Mouse (Mus musculus): ENCODE results near the gene Oas1h. TPM values are rescaled to one million over a fixed set of nuclear protein-coding genes. Genes with fewer than 3 reads are reported as not detected.
A peak's percentile ranks its signal among the peaks of the same experiment; 100 is the strongest.
"Not testable (repeated sequence)": the region's sequence is repeated elsewhere in the genome, so short reads cannot be mapped to it uniquely, and the experiment has no call there.

Oas1h gene
- polyA plus RNA-seq, 1 experiment from 2014 or later: not detected

DNA sequence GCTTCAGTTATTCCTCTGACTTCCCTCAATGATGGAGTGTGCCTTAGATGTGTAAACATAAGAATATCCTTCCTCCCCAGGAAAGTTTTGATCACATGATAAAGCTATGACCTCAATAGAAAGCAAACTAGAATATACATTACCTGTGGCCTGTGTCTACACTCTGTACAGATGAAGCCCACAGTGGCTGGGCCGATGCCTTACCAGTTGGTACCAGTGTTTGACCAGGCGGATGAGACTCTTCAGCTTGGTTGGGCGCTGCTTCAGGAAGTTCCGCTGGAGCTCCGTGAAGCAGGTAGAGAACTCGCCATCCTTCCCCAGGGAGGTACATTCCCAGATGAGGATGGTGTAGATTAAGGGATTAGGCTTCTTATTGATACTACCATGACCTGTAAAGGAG lies 20.5 kb downstream of the Oas1h start:
- H3K27me3 ChIP-seq (ENCODE audit: insufficient read depth, low read length); H3K4me1 ChIP-seq (ENCODE audit: insufficient read depth); H3K9me3 ChIP-seq (ENCODE audit: low read length); H3K27ac ChIP-seq (ENCODE audit: low read depth); H3K4me3 ChIP-seq (ENCODE audit: low read depth, low read length); H3K36me3 ChIP-seq (replicated peaks; ENCODE audit: insufficient read depth, low read length); ATAC-seq; H3K9ac ChIP-seq (replicated peaks); DNase-seq; H3K4me2 ChIP-seq (ENCODE audit: low read depth, low read length): not testable (repeated sequence)
- WGBS (ENCODE audit: insufficient replicate concordance): 83% methylated on average over 6 of the region's 6 CpGs

DNA sequence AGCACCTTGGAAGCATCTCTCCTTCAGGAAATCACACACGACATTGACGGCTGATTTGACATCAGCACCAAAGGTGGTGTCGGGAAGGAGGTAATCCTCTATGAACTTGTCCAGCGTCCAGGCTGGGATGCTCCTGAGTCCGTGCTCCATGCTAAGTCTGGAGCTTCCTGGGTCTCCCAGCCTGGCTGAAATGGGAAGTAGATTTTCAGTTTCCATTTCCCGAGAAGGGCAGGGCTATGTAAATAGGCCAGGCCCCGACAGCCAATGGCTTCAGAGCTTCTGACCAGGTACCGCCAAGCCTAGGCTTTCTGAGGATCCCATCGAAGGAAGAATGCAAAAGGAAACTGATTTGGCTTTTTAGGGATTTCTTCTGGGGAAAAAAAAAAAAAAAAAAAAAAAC lies 26.2 kb downstream of the Oas1h start, which contains the start of gene Oas1g:
Oas1g (minus strand) TSS at position 201 of the 400 bp plus-strand sequence.
- not testable (repeated sequence) for H3K27ac ChIP-seq (ENCODE audit: low read depth); H3K27me3 ChIP-seq (ENCODE audit: insufficient read depth, low read length); DNase-seq; ATAC-seq; H3K36me3 ChIP-seq (replicated peaks; ENCODE audit: insufficient read depth, low read length); H3K9me3 ChIP-seq (ENCODE audit: low read length); H3K4me1 ChIP-seq (ENCODE audit: insufficient read depth); H3K9ac ChIP-seq (replicated peaks)
- H3K4me2 ChIP-seq (ENCODE audit: low read depth, low read length): peak within 1 kb of the TSS; percentile 29
- WGBS (ENCODE audit: insufficient replicate concordance): 17% methylated on average over 5 of the region's 9 CpGs
- H3K4me3 ChIP-seq (ENCODE audit: low read depth, low read length): peak within 1 kb of the TSS; percentile 24

DNA sequence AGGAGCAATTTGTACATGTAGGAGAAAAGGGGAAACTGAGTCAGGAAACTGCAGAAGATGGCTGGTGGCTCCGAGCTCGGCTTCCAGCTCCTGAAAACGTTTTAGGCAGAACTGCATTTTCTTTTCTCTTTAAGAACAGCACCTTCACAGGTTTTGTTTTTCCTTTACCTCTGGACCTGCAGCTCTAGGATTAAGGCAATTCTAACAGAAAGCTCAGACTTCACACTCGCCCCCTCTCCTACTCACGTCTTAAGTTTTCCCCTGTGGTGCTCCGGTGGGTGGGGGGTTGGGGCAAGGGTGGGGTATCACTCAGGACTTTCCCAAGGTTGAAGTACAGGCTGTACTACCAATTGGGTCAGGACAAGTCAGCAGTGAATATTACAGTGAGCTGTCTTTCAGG lies 26.6 kb downstream of the Oas1h start:
- H3K36me3 ChIP-seq (replicated peaks; ENCODE audit: insufficient read depth, low read length): no peaks in the 10 kb centered on the region

DNA sequence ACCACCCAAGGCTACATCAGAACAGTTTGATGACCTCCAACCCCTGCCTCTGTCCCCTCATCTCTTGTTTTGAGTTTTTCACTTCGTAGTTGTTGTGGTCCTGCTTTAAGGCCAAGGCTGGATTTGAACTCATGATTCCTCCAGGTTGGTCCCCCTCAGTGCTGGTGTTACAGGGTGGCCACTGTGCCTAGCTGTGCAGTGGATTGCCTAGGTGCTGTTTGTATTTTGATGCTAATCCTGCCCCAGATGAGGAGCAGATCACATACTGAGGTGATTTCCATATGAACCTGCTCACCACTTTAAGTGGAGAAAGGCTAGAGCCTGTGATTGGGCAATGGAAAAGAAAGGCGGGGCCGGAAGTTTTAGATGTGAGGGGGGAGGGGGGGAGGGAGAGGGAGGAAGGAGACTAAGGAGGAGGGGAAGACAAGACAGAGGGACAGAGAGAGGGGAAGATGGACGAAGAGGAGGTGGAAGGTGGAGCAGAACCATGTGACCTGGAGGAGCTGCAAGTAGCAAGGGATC lies 27.1 kb downstream of the Oas1h start:
- not testable (repeated sequence) for H3K36me3 ChIP-seq (replicated peaks; ENCODE audit: insufficient read depth, low read length)
- WGBS (ENCODE audit: insufficient replicate concordance): 38% methylated on average over 4 of the region's 4 CpGs

More for the DNA sequence above, 26.6 kb downstream of the Oas1h start:
- TF ChIP-seq CTCF (IDR thresholded peaks at IDR 0.05; ENCODE audit: low read depth) (no peak), EP300 (IDR thresholded peaks at IDR 0.05; ENCODE audit: low read depth) (no peak)
- H3K9me3 ChIP-seq (ENCODE audit: low read length): no peaks in the 10 kb centered on the region
- 37% methylated on average over 6 of the region's 6 CpGs for WGBS (ENCODE audit: insufficient replicate concordance)
- H3K4me1 ChIP-seq (ENCODE audit: insufficient read depth): no peaks in the 10 kb centered on the region
- H3K9ac ChIP-seq (replicated peaks): no peak overlapping the region
- no peak for DNase-seq
- no peak overlapping the region for H3K4me2 ChIP-seq (ENCODE audit: low read depth, low read length)
- H3K4me3 ChIP-seq (ENCODE audit: low read depth, low read length): no peak overlapping the region
- no peaks in the 10 kb centered on the region for H3K27me3 ChIP-seq (ENCODE audit: insufficient read depth, low read length)
- no peak overlapping the region for H3K27ac ChIP-seq (ENCODE audit: low read depth)
- ATAC-seq: no peak

DNA sequence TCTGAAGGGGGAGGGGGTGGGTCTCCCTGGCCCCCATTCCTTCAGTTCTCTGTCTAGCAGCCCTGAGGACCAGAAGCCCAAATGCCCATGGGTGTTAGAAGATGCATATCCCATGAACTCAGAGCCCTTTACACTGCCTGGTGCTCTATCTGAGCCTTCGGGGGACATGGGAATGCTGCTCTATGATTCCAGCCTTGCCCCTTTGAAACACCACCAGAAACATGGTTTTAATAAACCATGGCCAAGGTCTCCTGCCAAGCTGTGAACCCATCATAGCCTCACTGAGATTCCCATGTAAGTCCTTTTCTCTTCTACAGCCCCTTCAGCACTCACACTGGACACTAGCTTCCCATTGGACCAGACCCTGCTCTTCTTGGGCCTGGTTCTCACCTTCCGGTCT lies 28.8 kb downstream of the Oas1h start:
- no peak for DNase-seq
- 70% methylated on average over 2 of the region's 2 CpGs for WGBS (ENCODE audit: insufficient replicate concordance)
- H3K27ac ChIP-seq (ENCODE audit: low read depth): no peak overlapping the region
- no peaks in the 10 kb centered on the region for H3K4me1 ChIP-seq (ENCODE audit: insufficient read depth)
- no peaks in the 10 kb centered on the region for H3K9me3 ChIP-seq (ENCODE audit: low read length)
- no peak for ATAC-seq
- H3K4me2 ChIP-seq (ENCODE audit: low read depth, low read length): no peak overlapping the region
- H3K9ac ChIP-seq (replicated peaks): no peak overlapping the region
- H3K4me3 ChIP-seq (ENCODE audit: low read depth, low read length): no peak overlapping the region
- no peaks in the 10 kb centered on the region for H3K27me3 ChIP-seq (ENCODE audit: insufficient read depth, low read length)
- TF ChIP-seq EP300 (IDR thresholded peaks at IDR 0.05; ENCODE audit: low read depth): no peak
- no peak for TF ChIP-seq CTCF (IDR thresholded peaks at IDR 0.05; ENCODE audit: low read depth)
- no peaks in the 10 kb centered on the region for H3K36me3 ChIP-seq (replicated peaks; ENCODE audit: insufficient read depth, low read length)

More for the DNA sequence above, 27.1 kb downstream of the Oas1h start:
- H3K27me3 ChIP-seq (ENCODE audit: insufficient read depth, low read length); ATAC-seq; H3K9me3 ChIP-seq (ENCODE audit: low read length); H3K9ac ChIP-seq (replicated peaks); H3K4me3 ChIP-seq (ENCODE audit: low read depth, low read length); H3K27ac ChIP-seq (ENCODE audit: low read depth); DNase-seq; H3K4me1 ChIP-seq (ENCODE audit: insufficient read depth); H3K4me2 ChIP-seq (ENCODE audit: low read depth, low read length): not testable (repeated sequence)

DNA sequence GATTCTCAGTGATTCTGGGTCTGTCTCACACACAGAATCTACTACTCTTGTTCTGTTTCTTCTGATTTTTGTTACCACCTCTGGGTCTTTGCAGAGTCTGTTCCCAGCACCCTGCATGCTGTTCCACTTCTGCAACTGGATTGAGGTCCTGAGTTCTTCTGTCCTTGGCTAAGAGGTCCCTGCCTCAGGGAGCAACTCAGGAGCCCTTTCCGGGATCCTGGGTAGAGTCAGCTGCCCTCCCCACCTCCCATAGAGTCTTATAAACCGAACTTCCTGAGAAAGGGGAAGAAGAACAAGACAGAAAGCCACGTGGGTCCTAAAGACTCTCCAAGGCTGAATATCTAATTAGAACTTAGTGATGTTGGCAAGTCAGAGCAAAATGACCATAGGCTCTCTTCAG lies 29.8 kb downstream of the Oas1h start:
- no peak for TF ChIP-seq EP300 (IDR thresholded peaks at IDR 0.05; ENCODE audit: low read depth)
- TF ChIP-seq CTCF (IDR thresholded peaks at IDR 0.05; ENCODE audit: low read depth): no peak
- ATAC-seq (no peak), DNase-seq (no peak)
- WGBS (ENCODE audit: insufficient replicate concordance): 22% methylated on average over 3 of the region's 3 CpGs
- no peaks in the 10 kb centered on the region for H3K27me3 ChIP-seq (ENCODE audit: insufficient read depth, low read length)
- H3K36me3 ChIP-seq (replicated peaks; ENCODE audit: insufficient read depth, low read length): no peaks in the 10 kb centered on the region
- H3K27ac ChIP-seq (ENCODE audit: low read depth): no peak overlapping the region
- no peak overlapping the region for H3K4me3 ChIP-seq (ENCODE audit: low read depth, low read length)
- no peaks in the 10 kb centered on the region for H3K9me3 ChIP-seq (ENCODE audit: low read length)
- H3K4me1 ChIP-seq (ENCODE audit: insufficient read depth): no peaks in the 10 kb centered on the region
- H3K4me2 ChIP-seq (ENCODE audit: low read depth, low read length): no peak overlapping the region
- H3K9ac ChIP-seq (replicated peaks): no peak overlapping the region

DNA sequence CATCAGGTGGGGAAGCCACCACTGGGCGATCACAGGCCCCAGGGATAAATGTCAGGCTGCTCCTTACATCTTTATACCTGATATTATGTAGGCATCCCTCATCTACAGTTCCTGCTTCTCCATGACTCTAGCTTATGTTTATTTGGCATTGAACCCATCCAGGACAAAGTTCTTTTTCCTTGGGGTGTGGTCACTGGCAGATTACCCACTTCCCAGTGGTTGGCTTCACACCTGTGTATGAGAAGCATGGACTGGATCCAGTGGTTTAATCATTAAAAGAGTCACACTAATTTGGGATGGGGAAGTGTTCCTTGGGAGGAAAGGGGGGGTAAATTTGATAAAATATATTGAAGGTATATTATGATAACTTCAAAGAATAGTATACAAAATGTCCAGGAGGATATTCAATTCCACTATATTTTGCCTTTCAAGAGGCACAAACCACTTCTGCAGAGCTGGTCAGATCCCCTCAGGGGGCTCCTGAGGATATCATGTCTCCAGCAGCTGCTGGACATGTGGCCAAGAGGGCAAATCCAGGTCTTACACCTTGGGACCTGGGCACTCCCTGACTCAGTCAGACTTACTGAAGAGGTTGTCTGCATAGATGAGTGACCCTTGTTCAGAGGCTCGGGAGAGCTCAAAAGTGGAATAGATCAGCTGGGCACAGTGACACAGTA lies 30.5 kb downstream of the Oas1h start:
- H3K4me1 ChIP-seq (ENCODE audit: insufficient read depth); H3K9ac ChIP-seq (replicated peaks); ATAC-seq; H3K4me2 ChIP-seq (ENCODE audit: low read depth, low read length); DNase-seq; H3K9me3 ChIP-seq (ENCODE audit: low read length); H3K4me3 ChIP-seq (ENCODE audit: low read depth, low read length); H3K27me3 ChIP-seq (ENCODE audit: insufficient read depth, low read length); H3K27ac ChIP-seq (ENCODE audit: low read depth); H3K36me3 ChIP-seq (replicated peaks; ENCODE audit: insufficient read depth, low read length): not testable (repeated sequence)
- 73% methylated on average over 2 of the region's 2 CpGs for WGBS (ENCODE audit: insufficient replicate concordance)

Measured in liver, postnatal 0 days (tissue).